Mouse (Mus musculus) layer of hippocampus, adult 8-10 months (tissue): ENCODE measurements at regions not wholly inside any gene's neighbourhood (a gene's known extent, or its start where the extent isn't known, plus 50 kb on each side); places are given as distances from the start of the nearest gene placed in this dataset.

Experiments
- DNase-seq, 2 experiments: peaks; one replicate each; pipeline ENCODE4 v3.0.0; 2022; ENCODE audit warnings: low spot score in 2 of 2

- DNase-seq = no peak
These were observed 117.4 kb upstream of the Gm14444 start for GRCm38 (mm10) chr2:174892658-174893057.

DNA sequence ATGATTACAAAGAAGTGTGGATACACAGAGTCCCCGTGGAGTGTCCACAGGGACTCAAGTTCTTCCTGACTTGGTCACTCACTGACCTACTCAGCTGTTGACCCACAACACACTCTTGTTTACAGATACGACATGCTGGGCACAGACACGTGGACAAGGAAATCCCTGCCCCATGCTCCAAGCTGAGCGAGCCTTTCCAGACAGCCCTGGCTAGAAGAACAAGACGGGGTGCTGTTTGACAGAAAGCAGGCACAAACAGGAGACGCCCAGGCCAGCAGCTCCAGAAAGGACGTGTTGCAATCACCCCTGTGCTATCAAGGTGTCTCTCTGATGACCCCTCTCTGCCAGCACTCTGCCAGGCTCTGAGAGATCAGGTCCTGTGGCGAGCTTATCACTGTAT is 112.6 kb upstream of the Gm14444 start:
- no peak for DNase-seq

DNA sequence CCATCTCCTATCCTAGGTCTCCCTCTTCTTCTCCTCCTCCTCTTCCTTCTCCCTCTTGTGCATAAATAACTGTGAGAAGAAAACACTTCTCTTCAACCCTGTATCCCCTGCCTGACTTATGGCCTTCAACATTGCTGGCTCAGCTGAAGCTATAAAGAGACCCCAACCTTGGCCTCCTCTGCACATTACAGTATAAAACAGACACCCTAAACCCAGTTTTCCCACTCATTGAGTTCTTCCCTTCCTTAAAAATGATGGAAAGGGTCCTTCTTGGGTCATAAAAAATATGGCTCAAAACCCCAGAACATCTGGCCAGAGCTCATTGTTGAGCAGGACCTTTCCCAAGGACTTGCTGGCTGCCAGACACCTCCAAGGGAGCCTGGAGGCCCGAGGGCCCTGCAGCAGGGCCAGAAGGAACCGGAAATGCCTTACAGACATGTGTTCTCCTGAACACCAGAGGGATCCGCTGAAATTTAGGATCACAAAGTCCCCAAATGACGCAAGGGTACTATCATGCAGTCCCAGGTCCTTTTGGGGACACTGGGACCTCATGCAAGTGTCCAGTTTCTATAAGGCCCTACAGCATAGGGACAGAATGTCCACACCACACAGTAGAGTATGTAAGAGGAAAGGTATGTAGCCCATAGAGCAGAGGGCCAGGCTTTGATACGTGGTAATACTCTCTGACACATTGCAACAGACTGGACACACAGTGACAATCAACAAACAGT is 109.9 kb upstream of the Gm14444 start:
- no peak for DNase-seq

DNA sequence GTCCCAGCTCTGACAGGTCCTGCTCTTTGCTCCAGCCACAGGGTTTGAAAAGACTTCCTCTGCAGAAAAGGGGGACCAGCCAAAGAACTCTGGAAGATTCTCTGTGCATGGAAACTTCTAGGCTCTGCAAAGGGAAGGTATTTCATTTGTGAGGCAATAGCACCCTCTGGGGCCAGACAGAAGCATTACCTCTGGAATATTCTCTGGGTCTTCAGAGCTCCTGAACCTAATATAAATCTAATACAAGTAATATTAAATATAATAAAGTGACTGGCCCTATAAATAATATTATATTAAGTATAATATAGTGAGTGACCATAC is 109.4 kb upstream of the Gm14444 start:
- DNase-seq = peak; percentile 18 to 59

DNA sequence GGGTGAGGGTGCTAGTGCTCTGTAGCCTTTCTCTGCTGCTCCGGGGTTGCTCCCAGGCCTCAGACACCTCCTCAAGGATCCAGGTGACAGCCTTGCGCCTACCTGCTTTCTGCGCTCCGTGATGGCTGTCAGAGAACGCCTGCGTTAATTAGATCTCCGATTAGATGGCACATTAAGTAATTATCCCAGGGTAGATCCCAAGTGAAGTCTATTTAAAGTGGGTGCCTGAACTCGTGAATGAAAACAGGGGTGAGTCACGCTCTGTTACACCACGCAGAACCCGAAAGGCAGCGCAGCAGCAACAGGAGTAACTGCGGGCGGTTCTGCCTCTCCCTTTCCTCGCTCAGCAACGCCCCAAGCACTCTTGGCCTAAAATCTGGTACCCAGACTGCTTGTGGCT is 108.2 kb upstream of the Gm14444 start:
- no peak for DNase-seq

DNA sequence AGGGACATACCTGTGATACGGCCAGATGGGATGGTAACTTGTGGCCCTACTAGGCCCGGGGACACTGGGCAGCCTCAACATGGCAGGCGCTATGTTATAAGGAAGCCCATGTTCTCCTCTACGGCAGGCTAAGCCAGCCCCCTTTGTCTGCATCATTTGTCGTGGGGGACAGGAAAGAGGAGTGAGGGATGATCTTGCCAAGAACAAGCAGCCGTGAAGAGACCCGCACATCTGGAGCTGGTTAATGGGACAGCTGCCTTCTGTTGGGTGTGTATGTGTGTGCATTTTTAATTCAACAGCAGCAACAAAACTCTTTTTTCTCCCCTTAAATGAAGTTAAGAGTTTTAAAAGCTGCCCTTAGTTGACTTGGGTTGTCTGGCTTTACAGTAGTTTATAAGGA is 106.4 kb upstream of the Gm14444 start:
- DNase-seq = no peak

DNA sequence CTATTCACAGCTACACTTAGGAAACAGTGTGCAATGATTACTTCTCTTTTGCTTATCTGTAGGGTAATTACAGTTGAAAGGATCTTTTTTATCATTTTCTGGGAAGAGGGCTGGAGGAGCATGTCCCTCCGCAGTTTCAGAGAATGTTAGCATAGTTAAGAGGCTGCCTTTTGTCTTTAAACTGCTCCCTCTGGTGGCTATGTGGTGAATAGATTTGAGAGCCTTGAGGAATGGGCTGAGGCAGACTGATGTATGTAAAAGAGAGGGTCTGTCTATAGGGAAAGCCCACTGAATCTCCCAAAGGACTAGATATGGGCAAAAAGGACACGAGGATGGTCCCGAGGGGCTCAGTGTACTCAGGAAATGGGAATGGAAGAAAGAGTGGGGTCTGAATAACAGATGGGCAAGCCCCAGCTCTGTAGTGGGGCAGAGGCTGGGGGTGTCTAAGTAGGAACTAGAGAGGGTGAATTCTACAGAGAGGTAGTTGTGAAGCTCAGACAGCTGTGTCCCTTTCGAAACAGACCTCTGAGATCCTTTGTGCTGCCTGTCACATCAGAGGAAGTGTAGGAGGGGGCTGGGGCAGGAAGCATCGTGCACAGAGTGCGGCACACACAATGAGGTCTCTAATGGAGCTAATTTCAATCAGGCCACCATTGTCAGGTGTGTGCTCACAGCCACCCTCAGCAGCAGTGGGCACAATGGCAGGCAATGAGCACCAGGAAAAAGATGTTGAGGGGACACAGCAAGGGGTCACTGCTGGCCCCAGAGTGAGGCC is 104.0 kb upstream of the Gm14444 start:
- peak in 1 of 2 experiments; percentile 16 for DNase-seq

DNA sequence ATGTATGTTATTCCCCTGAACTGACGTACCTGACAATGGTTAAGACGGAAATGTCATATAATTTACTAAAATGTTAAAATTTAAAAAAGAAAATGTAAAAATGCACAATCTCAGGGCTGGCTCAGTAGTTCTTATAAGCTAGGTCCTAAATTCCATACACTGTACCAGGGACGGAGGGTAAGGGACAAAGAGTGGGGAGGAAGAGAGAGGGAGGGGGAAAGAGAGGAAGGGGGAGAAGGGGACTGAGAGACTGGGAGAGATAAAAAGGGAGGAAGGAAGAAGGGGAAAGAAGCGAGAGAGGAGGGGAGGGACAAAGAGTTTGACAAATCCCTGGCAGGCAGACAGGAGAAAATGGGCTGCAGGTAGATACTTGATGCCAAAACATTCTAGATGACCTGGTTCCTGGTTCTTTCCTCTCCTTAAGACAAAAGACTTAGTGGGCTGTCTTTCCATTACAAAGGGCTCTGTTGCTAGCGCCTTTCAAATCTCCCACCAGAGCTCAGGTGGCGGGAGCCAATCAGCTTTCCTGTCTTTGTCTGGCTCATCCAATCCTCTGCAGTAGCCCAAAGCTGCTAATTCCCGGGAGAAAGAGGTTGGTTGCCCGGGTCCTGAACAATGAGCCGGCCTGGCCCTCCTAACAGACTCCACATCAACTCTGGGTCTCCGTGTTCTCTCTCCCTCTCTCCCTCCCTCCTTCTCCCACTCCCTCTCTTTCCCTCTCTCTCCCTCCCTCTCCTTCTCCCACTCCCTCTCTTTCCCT is 92.7 kb upstream of the Gm14444 start:
- DNase-seq = no peak

GRCm38 (mm10) chr2:174917975-174918374 is 92.1 kb upstream of the Gm14444 start:
- no peak for DNase-seq

DNA sequence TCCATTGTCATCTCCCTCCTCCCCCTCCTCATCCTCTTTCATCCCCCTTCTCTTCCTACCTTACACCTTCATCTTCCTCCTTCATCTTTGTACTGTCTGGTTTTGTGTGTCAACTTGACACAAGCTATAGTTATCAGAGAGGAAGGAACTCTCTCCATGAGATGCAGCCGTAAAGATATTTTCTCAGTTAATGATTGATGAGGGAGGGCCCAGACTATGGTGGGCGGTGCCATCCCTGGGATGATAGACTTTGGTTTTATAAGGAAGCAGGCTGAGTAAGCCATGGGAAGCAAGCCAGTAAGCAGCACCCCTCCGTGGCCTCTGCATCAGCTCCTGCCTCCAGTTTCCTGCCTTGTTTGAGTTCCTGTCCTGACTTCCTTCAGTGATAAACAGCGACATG is 87.8 kb upstream of the Gm14444 start:
- no peak for DNase-seq

DNA sequence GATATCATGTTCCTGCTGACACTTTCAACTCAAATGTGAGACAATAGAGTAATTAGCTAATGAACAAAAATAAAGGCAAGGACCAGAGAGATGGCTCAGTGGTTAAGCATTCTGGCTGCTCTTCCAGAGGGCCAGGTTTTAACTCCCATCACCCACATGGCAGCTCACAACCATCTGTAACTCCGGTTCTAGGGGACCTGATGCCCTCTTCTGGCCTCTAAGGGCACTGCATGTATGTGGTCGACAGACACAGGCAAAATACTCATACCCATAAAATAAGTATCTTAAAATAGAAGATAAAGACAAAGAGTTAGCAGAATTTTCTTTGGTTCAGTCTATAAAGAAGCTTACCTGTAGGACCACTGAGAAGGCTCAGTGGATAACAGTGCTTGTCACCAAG is 80.3 kb upstream of the Gm14444 start:
- no peak for DNase-seq

DNA sequence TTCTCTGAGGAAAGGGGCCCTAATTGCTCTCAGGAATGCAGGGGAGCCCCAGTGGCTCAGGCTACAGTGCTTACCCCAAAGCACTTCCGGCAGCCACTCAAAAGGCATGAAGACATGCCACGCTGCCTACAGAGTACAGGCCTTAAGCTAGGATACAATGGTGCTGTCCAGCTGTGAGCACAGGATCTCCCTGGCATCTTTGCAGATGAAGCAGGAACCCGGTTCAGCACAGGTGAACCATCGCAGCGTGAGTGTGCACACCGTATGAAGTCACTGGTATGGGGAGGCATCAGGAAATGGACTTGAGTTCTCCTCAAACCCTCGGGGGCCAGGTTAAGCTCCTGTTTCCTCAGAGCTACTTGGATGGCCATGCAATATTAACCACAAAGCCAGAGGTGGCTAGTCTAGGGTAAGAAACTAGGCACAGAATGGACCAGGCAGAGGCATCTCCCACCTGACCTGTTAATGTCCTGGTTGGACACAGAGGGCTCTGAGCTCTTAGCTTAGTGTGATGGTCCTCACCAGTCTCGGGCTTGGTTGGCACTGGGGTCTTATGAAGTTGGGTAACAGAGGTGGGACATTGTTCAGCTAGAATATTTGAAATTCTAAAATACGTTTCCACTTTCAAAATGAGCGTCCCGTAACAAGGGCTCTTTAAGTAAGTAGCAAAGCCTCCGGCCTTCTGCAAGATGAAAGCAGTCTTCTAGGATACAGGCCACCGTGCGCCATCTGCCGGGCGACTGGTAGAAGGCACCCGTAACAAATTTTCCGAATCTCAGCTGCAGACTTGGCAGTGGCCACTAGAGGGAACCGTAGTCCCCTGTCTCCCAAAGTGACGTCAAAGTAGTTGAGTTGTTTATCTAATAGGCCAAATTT is 77.7 kb upstream of the Gm14444 start:
- DNase-seq = peak; percentile 85 to 96

- no peak for DNase-seq
These were observed 77.1 kb upstream of the Gm14444 start for GRCm38 (mm10) chr2:174933013-174933353.

DNA sequence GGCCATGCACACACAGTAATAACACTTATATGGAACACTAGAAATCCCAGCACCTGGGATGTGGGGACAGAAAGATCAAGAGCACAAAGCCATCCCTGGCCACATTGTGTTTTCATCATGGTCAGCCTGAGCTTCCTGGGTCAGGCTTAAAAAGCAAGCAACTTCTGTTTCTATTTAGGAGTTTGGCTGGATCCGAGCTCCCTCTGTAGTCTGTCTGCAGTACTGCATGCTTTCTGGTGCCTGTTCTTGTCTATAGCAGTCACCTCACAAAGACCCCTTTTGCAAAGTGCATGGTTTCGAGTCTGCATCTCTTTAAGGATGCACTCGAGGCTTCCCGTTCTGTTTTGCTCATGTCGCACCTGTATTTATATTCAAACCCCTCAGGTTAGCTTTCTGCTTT is 73.4 kb upstream of the Gm14444 start:
- no peak for DNase-seq

DNA sequence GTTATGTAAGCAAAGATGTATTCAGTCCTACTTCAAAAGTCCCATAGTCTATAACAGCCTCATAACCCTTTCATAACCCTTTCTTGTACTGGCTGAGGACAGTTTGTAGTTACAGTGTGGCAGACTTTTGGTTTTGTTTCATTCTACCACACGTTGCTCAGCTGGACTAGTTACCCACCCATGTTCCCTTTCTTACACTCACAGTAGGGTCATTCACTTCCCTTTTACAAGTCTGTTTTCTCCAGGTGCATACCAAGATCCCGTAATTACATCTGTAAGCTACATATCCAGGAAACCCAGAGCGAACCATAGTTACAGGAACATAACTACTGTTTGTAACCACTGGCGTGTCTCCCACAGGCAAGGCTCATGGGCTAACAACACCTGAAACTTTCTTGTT is 72.1 kb upstream of the Gm14444 start:
- DNase-seq = no peak

GRCm38 (mm10) chr2:174942221-174942620 is 67.8 kb upstream of the Gm14444 start:
- DNase-seq = no peak

- DNase-seq = no peak
These were observed 61.9 kb upstream of the Gm14444 start for GRCm38 (mm10) chr2:174948106-174948505.
